Mouse (Mus musculus) limb, embryonic 15.5 days (tissue): ENCODE data around the gene Naa40. TPM values are rescaled to one million over a fixed set of nuclear protein-coding genes. Genes with fewer than 3 reads are reported as not detected.

ENCODE experiments used
- ATAC-seq: fragments of 200-750 bp; cut with Nextera tagmentation; 2 replicates; pipeline ENCODE4 v1.8.0; 2017; ENCODE audit warnings: low read depth, moderate TSS enrichment; ENCODE audit not compliant: insufficient number of reproducible peaks, low FRiP score, low TSS enrichment
- H3K27ac ChIP-seq: fragments of 300-500 bp; sonication (generic); 2 replicates; pipeline ENCODE4 v1.5.1; 2015; ENCODE audit warnings: moderate library complexity, mild to moderate bottlenecking, inconsistent platforms
- H3K27me3 ChIP-seq: fragments of 300-500 bp; sonication (generic); 2 replicates; pipeline ENCODE4 v1.6.1; 2015; ENCODE audit warnings: inconsistent platforms
- H3K36me3 ChIP-seq: fragments of 300-500 bp; sonication (generic); 2 replicates; pipeline ENCODE4 v1.6.1; 2015; ENCODE audit warnings: inconsistent platforms
- H3K4me1 ChIP-seq: fragments of 300-500 bp; sonication (generic); 2 replicates; pipeline ENCODE4 v1.6.1; 2015; ENCODE audit warnings: inconsistent platforms
- H3K4me2 ChIP-seq: fragments of 300-500 bp; sonication (generic); 2 replicates; pipeline ENCODE4 v1.6.1; 2015; ENCODE audit warnings: mild to moderate bottlenecking, inconsistent platforms
- H3K4me3 ChIP-seq: fragments of 300-500 bp; sonication (generic); 2 replicates; pipeline ENCODE4 v1.5.1; 2015; ENCODE audit warnings: mild to moderate bottlenecking, inconsistent platforms
- H3K9ac ChIP-seq: fragments of 300-500 bp; sonication (generic); 2 replicates; pipeline ENCODE4 v1.6.1; 2015; ENCODE audit warnings: inconsistent platforms
- H3K9me3 ChIP-seq: fragments of 300-500 bp; sonication (generic); 2 replicates; pipeline ENCODE4 v1.6.1; 2016; ENCODE audit warnings: inconsistent platforms
- WGBS: fragments of 180-500 bp; shearing (Covaris S2); methylation state at CpG from one replicate; pipeline ENCODE4 v1.1.7; 2015; 5-methylcytosine and 5-hydroxymethylcytosine counted together
- polyA plus RNA-seq: library from polyadenylated mRNA; unstranded; fragments of >200 nt; fragmentation: Nextera tagmentation; extraction: Ambion mirVana; gene quantifications from 2 replicates; pipeline ENCODE4 v1.2.1, GENCODE M21; 2015

Naa40 gene
- polyA plus RNA-seq, 1 experiment from 2014 or later: 45.0 TPM

DNA sequence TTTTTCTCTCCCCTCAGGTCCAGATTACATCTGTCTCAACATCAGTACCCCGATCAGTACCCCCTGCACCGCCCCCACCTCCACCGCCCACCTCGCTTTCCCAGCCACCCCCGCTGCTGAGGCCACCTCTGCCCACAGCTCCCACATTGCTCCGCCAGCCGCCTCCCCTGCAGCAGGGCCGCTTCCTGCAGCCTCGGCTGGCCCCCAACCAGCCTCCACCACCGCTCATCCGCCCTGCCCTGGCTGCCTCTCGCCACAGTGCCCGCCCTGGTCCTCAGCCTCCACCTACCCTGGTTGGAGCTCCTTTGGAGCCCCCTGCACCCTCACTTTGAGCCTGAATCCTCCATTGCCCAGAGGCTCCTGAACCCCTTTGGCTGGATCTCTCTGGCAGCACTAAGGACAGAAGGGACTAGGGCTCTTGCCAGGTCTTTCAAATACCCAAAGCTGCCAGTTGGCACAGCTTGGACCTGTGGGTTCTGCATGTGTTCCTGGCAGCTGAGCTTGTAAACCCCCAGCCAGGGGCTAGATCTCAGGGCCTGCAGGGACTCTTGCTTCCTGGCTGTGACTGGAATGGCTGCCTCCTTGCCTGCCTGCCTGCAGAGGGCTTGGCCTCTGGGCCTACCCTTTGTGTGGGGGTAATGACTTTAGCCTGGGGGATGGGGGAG, 33.5 kb upstream of the Naa40 start:
- peak overlapping the region; percentile 80 for H3K27ac ChIP-seq
- no peaks in the 10 kb centered on the region for H3K27me3 ChIP-seq
- 0 out of 2 replicates have a peak overlapping the region, but pooled peaks have one; percentile 6 for H3K4me2 ChIP-seq
- H3K4me1 ChIP-seq: peaks cover 74% of the 10 kb centered on the region
- ATAC-seq: no peak
- H3K36me3 ChIP-seq: peaks cover 81% of the 10 kb centered on the region
- WGBS: 67% methylated on average over 10 of the region's 13 CpGs
- H3K4me3 ChIP-seq: no peak overlapping the region
- no peaks in the 10 kb centered on the region for H3K9me3 ChIP-seq
- no peak overlapping the region for H3K9ac ChIP-seq

DNA sequence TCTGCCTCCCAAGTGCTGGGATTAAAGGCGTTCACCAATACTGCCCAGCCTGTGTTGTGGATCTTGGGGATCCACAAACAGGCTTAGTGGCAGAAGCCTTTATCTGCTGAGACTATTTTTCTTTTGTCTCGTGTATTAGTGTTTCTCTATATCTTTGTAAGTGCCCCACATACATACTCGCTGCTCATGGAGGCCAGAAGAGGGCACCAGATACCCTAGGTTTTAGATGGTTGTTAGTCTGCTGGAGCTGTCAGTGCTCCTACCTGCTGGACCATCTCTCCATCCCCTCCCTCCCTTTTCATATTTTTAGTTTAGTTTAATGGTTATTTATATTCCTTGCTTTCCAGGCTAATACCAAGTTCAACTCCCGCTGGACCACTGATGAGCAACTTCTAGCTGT, 32.5 kb upstream of the Naa40 start:
- no peak overlapping the region for H3K9ac ChIP-seq
- no peak overlapping the region for H3K4me3 ChIP-seq
- H3K4me1 ChIP-seq: peaks cover 69% of the 10 kb centered on the region
- no peak overlapping the region for H3K4me2 ChIP-seq
- H3K36me3 ChIP-seq: peaks cover 73% of the 10 kb centered on the region
- no peak overlapping the region for H3K27ac ChIP-seq
- H3K9me3 ChIP-seq: no peaks in the 10 kb centered on the region
- WGBS: 93% methylated on average over 4 of the region's 4 CpGs
- no peak for ATAC-seq
- no peaks in the 10 kb centered on the region for H3K27me3 ChIP-seq

DNA sequence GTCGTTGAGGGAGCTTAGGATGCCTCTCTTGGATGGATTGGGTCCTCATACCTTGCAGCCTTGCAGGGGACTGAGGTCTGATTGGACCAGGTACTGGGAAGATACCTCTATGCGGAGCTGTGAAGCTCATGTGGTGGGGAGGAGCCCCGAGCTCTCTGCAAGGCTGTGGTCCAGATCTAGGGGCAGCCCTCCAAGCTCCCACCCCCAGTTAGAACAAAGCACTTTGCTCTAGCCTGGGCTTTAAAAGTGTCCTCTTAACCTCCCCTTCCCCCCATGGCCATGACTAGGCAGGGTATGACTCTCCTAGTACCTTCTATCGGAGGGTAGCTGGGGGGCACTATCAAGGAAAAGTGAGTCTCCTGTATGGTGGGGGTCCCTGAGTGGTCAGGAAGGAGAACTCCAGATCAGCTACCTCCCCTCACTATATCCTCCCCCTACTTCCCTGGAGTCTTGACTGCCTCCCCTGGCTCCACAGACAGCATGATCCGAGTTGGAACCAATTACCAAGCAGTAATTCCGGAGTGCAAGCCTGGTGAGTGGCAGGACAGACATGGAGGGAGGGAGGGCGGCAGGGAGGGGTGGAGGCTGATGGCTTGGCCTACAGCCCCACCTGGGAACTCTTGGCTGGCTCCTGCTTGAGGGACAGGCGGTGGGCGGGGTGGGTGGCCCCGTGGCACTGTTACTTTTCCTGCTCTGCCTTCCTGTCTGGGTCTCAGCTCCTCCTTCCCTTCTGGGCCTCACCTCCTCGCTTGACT, 28.5 kb upstream of the Naa40 start:
- Histone ChIP-seq H3K27me3 (no peaks in the 10 kb centered on the region), H3K9ac (peak overlapping the region; percentile 82), H3K4me2 (peak overlapping the region; percentile 83), H3K36me3 (peaks cover 41% of the 10 kb centered on the region), H3K4me3 (peak overlapping the region; percentile 75), H3K4me1 (peaks cover 64% of the 10 kb centered on the region), H3K9me3 (no peaks in the 10 kb centered on the region), H3K27ac (peak overlapping the region; percentile 94)
- ATAC-seq: no peak
- WGBS: 5% methylated on average over 10 of the region's 11 CpGs

DNA sequence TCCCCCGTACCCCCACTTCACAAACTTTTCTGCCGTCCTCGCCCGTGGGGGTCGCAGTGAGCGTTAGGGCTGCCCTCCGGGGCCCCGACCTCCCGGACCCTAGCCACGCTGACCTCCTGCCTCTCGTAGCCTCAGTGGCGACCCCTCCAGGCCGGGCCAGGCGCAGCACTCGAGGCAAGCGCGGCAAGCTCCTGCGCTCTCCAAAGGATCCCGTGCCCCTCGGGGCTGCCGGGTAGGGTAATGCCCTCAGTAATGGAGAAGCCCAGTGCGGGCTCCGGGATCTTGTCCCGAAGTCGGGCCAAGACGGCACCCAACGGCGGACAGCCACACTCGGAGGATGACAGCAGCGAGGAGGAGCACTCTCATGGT, 27.7 kb upstream of the Naa40 start:
- H3K9me3 ChIP-seq: no peaks in the 10 kb centered on the region
- H3K36me3 ChIP-seq: peaks cover 34% of the 10 kb centered on the region
- no peak for ATAC-seq
- H3K27me3 ChIP-seq: no peaks in the 10 kb centered on the region
- under 1% methylated on average over 28 of the region's 30 CpGs for WGBS
- peak overlapping the region; percentile 83 for H3K4me2 ChIP-seq
- peaks cover 64% of the 10 kb centered on the region for H3K4me1 ChIP-seq
- H3K9ac ChIP-seq: peak overlapping the region; percentile 82
- H3K27ac ChIP-seq: peak overlapping the region; percentile 94
- peak overlapping the region; percentile 75 for H3K4me3 ChIP-seq

DNA sequence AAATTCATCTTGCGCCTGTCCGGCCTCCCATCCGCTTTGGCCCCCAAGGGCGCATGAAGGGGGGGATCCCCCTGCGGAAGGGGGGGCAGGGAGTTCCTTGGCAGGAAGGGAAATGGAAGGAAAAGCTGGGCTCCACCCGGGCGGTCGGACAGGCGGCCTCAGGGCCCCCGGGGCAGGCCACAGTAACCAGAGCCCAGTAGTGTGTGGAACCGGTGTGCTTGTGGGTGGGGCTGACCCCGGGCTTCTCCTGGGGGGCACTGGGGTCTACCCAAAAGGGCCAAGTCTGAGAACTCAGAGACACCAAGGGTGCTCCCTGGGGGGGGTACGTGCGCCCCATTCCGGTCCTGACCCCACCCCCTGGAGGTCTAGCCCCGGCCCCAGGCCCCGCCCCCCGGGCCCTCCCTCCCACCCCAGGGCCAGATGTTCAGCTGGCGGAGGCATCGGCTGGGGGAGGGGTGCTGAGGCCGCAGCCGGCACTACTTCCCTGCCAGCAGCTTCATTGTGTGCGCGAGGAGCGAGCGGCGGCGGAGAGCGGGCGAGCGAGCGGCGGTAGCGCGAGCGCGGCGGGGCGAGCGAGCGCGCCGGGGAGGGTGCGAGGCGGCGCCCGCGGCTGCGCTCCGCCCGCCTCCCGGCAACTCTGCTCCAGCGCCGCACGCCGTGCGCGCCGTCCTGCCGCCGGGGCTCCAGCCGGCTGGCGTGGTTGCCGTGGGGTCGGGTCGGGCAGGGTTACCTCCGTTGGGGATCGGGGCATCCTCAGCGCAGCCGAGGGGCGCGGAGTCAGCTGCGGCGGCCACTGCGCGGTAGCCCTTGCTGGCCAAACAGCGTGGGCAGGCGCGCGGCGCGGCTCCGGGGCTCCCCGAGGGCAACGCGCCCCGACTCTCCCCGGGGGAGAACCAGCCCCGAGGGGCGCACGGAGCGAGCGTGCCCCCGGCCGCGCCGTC, 27.1 kb upstream of the Naa40 start:
- H3K4me3 ChIP-seq: peak overlapping the region; percentile 75
- H3K27me3 ChIP-seq: no peaks in the 10 kb centered on the region
- peaks cover 27% of the 10 kb centered on the region for H3K36me3 ChIP-seq
- under 1% methylated on average over 90 of the region's 97 CpGs for WGBS
- H3K9ac ChIP-seq: peak overlapping the region; percentile 82
- H3K4me2 ChIP-seq: peak overlapping the region; percentile 83
- ATAC-seq: peak; percentile 68
- H3K9me3 ChIP-seq: no peaks in the 10 kb centered on the region
- peaks cover 64% of the 10 kb centered on the region for H3K4me1 ChIP-seq
- H3K27ac ChIP-seq: peak overlapping the region; percentile 94

DNA sequence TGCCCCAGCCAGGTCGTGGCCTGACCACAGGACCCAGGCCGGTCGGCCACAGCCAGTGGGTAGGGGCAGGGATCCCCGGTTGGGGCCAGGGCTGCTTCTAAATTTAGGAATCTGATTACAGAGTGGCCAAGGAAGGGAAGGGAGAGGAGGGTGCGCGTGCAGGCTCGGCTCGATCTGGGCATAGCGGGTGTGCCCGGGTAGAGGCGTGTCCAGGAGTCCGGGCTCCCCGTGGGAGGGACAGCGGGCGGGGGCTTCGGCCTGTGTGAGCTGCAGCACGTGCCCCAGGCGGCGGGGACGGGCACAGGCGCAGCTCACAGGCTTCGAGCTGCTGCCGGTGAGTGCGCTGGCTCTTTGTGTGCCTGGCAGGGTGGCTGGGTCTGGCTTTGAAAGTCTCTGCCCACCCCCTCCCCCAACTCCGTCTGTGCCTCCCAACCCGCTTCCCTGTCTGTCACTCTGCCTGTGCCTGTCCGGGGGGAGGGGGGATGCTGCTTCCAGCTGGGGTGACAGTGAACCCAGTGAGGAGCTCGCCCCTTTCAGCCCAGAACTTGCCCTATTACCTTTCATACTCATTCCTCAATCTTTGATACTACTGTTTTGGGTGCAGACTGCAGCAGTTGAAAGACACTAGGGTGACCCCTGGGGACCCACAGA, 26.2 kb upstream of the Naa40 start, which contains the start of gene Rcor2:
Gene Rcor2 (plus strand): TSS at position 235 of the 651 bp plus-strand sequence.
- peak; percentile 59 for ATAC-seq

DNA sequence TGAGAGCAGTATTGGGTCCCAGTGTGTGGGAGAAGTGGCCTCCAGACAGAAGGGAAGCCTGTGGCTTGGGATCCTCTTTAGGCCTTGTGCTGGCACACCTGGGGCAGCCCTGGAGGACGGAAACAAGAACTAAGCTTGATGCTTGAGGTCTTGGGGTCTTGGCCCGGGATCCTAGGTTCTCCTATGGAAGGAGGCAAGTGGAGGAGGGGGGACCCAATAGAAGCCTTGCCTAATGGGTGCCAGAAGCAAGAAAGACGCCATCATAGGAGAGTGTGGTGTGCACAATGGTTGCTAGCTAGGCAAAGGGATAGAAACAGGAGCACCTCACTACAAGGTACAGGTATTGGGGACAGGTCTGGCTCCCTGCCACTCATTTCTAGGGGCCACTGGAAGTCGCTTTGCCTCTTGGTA, 25.4 kb upstream of the Naa40 start:
- H3K27ac ChIP-seq: peak overlapping the region; percentile 94
- ATAC-seq: no peak
- H3K27me3 ChIP-seq: no peaks in the 10 kb centered on the region
- 51% methylated on average over 4 of the region's 4 CpGs for WGBS
- peaks cover 63% of the 10 kb centered on the region for H3K4me1 ChIP-seq
- H3K4me2 ChIP-seq: no peak overlapping the region
- no peaks in the 10 kb centered on the region for H3K9me3 ChIP-seq
- H3K9ac ChIP-seq: no peak overlapping the region
- H3K4me3 ChIP-seq: no peak overlapping the region
- peaks cover 11% of the 10 kb centered on the region for H3K36me3 ChIP-seq

More for the DNA sequence above, 26.2 kb upstream of the Naa40 start, which contains the start of gene Rcor2:
- H3K4me2 ChIP-seq: peak within 1 kb of the TSS; percentile 83
- 2% methylated on average over 28 of the region's 28 CpGs for WGBS
- H3K27me3 ChIP-seq: no peaks in the 10 kb centered on the region
- peaks cover 19% of the 10 kb centered on the region for H3K36me3 ChIP-seq
- H3K27ac ChIP-seq: peak within 1 kb of the TSS; percentile 94
- H3K9ac ChIP-seq: peak within 1 kb of the TSS; percentile 82
- H3K4me1 ChIP-seq: peaks cover 64% of the 10 kb centered on the region
- no peaks in the 10 kb centered on the region for H3K9me3 ChIP-seq
- H3K4me3 ChIP-seq: peak within 1 kb of the TSS; percentile 75

DNA sequence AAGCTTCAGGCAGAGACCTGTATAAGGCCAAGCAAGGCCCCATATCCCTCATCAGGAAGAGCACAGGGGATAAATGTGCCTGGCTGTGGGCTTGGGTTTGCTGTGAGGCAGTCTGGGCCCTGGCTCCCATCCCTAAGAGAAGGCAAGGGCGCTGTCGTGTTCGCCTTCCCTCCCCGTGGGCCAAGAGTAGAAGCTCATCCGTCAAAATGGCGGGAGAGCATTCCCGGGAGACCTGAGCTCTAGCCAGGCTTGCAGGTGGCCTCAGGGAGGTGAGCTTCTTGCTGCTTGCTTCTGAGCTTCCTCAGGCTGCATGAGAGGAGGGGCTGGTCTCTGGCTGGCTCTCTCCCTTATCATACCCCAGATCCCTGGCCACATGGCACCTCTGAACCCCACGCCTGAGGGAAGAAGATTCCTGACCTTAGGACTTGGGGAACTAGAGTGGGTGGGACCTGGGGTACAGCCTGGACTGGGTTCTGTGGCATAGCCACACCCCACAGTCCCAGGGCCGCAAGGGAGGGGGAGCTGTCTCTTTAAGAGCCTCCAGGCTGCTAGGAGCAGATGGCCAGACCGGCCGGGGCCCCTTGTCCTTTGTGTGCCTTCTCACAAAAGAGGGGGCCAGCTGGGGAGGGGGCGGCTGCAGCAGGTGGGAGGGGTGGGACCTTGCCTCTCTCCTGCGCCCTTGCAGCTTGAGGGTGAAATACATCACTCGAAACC, 24.7 kb upstream of the Naa40 start:
- Histone ChIP-seq H3K9ac (no peak overlapping the region), H3K36me3 (peaks cover 3% of the 10 kb centered on the region), H3K9me3 (no peaks in the 10 kb centered on the region), H3K27ac (peak overlapping the region; percentile 94), H3K4me3 (no peak overlapping the region), H3K4me2 (no peak overlapping the region), H3K4me1 (peaks cover 55% of the 10 kb centered on the region), H3K27me3 (no peaks in the 10 kb centered on the region)
- 32% methylated on average over 14 of the region's 14 CpGs for WGBS
- no peak for ATAC-seq

DNA sequence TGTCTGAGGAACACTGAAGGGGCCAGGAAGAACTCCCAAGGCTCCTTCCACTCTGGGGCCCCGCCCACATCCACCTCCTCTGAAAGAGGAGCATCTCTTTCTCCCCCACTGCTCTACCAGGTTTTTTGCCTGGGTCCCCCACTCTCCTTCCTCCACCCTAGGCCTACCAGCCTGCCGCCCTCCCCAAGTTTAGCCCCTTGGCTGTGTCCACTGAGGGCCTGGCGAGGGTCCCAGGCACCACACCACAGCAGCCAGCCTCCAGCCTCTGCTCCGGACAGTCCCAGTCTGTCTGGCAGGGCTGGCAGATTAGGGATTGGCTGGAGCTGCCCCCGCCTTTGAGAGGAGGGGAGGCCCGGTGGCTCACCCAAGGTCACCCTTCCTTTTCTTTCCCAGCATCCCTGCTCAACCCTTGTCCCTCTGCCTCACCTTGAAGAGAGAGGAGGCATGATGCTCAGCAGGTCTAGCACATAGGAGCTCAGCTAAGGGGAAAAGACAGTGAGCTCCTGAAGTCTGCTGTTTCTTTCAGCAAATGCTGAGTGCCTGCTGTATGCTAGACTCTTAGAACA, 23.9 kb upstream of the Naa40 start:
- Histone ChIP-seq H3K27ac (peak overlapping the region; percentile 94), H3K9ac (no peak overlapping the region), H3K4me1 (peaks cover 50% of the 10 kb centered on the region), H3K27me3 (no peaks in the 10 kb centered on the region), H3K4me3 (no peak overlapping the region), H3K9me3 (no peaks in the 10 kb centered on the region), H3K36me3 (no peaks in the 10 kb centered on the region), H3K4me2 (peak overlapping the region; percentile 15; the same call in 1 of the 2 replicates)
- ATAC-seq: no peak
- 24% methylated on average over 6 of the region's 6 CpGs for WGBS

DNA sequence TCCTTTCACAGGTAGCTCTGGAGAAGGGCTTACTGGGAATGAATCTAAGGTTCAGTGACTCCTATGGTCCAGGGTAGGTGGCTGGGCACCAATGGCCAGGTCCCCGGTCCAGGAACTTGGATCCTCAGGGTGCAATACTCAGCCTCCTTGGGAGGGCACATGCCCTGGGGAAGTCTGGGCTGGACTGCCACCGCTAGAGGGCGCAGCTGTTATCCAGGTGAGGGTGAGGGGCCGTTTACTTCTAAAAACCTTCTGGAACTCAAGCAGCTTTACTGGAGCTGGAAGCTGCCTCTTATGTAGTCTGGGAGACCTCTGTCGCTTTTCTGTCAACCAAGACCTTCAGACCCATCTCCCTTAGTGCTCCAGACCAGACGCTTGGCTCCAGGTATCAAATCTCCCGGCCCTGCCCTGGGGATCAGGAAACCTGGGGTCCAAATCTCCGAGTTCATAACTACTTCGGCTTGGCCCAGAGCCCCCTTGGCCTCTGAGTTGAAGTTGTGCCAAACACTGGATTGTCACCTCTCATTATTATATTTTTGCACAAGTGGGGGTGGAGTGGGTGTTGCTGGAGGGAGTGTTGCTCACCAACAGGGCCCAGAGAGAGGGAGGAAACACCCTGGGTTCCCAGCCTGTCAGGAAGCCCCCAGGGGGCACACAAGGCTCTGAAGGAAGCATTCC, 23.2 kb upstream of the Naa40 start:
- Histone ChIP-seq H3K27me3 (no peaks in the 10 kb centered on the region), H3K4me3 (no peak overlapping the region), H3K36me3 (no peaks in the 10 kb centered on the region), H3K27ac (peak overlapping the region; percentile 94), H3K9me3 (no peaks in the 10 kb centered on the region), H3K4me1 (peaks cover 43% of the 10 kb centered on the region), H3K9ac (no peak overlapping the region), H3K4me2 (0 out of 2 replicates have a peak overlapping the region, but pooled peaks have one; percentile 15)
- WGBS: 9% methylated on average over 9 of the region's 9 CpGs
- ATAC-seq: no peak
